Mouse (Mus musculus) intestine, embryonic 14.5 days (tissue): Measurements from ENCODE around the gene Satb2. TPM values are rescaled to one million over a fixed set of nuclear protein-coding genes. Genes with fewer than 3 reads are reported as not detected.

Source experiments
- ATAC-seq: fragments of 200-750 bp; cut with Nextera tagmentation; replicated peaks from 2 replicates; pipeline ENCODE4 v1.8.0; 2017; ENCODE audit warnings: low read depth, moderate number of reproducible peaks, moderate TSS enrichment, moderate library complexity; ENCODE audit not compliant: low FRiP score, low TSS enrichment
- DNase-seq: peaks from one replicate; pipeline ENCODE4 v3.0.0-alpha.2; 2018; ENCODE audit warnings: low spot score
- H3K27ac ChIP-seq: fragments of 300-500 bp; sonication (generic); 2 replicates; pipeline ENCODE4 v1.5.1; 2014; ENCODE audit warnings: low read depth, mild to moderate bottlenecking, control low read depth
- H3K27me3 ChIP-seq: fragments of 300-500 bp; sonication (generic); replicated peaks from 2 replicates; pipeline ENCODE4 v1.6.1; 2014; ENCODE audit warnings: low read length, control low read depth; ENCODE audit not compliant: control insufficient read depth, insufficient read depth
- H3K36me3 ChIP-seq: fragments of 300-500 bp; sonication (generic); 2 replicates; pipeline ENCODE4 v1.6.1; 2014; ENCODE audit warnings: low read length, control low read depth; ENCODE audit not compliant: control insufficient read depth, insufficient read depth
- H3K4me1 ChIP-seq: fragments of 300-500 bp; sonication (generic); replicated peaks from 2 replicates; pipeline ENCODE4 v1.6.1; 2014; ENCODE audit warnings: low read length, control low read depth, mixed read lengths; ENCODE audit not compliant: control insufficient read depth, insufficient read depth
- H3K4me2 ChIP-seq: fragments of 300-500 bp; sonication (generic); 2 replicates; pipeline ENCODE4 v1.6.1; 2014; ENCODE audit warnings: low read length
- H3K4me3 ChIP-seq: fragments of 300-500 bp; sonication (generic); 2 replicates; pipeline ENCODE4 v1.5.1; 2014; ENCODE audit warnings: low read depth, low read length, control low read depth, mixed read lengths
- H3K9ac ChIP-seq: fragments of 300-500 bp; sonication (generic); 2 replicates; pipeline ENCODE4 v1.6.1; 2014; ENCODE audit warnings: mild to moderate bottlenecking, low read length
- H3K9me3 ChIP-seq: fragments of 300-500 bp; sonication (generic); 2 replicates; pipeline ENCODE4 v1.6.1; 2016; ENCODE audit warnings: low read length, control low read depth; ENCODE audit not compliant: control insufficient read depth
- WGBS: fragments of 180-500 bp; shearing (Covaris S2); extraction: QIAGEN DNeasy Blood & Tissue Kit; methylation state at CpG from one replicate; pipeline ENCODE4 v1.1.7; 2014; 5-methylcytosine and 5-hydroxymethylcytosine counted together
- polyA plus RNA-seq: library from polyadenylated mRNA; unstranded; fragments of >200 nt; fragmentation: Nextera tagmentation; extraction: Ambion mirVana; gene quantifications from 2 replicates; pipeline ENCODE4 v1.2.1, GENCODE M21; 2014

Gene Satb2
- polyA plus RNA-seq, result 4.3 and 4.6 TPM in 2 replicates

- Histone ChIP-seq H3K27ac (no peak within 1 kb of the TSS), H3K36me3 (no peaks in the 10 kb centered on the region), H3K4me3 (peak within 1 kb of the TSS; percentile 33), H3K4me2 (peak within 1 kb of the TSS; percentile 42), H3K9ac (no peak within 1 kb of the TSS), H3K4me1 (peaks cover 13% of the 10 kb centered on the region; the same call in 1 of the 2 replicates), H3K27me3 (peaks cover 74% of the 10 kb centered on the region), H3K9me3 (no peaks in the 10 kb centered on the region)
- ATAC-seq (no peak), DNase-seq (peak; percentile 69)
- WGBS, result 7% methylated on average over 19 of the region's 19 CpGs
These were observed at the start of gene Satb2 for GRCm38 (mm10) chr1:56978151-56978700. Gene Satb2, minus strand, starts transcription at chr1:56978650.

- Histone ChIP-seq H3K36me3 (no peaks in the 10 kb centered on the region), H3K9me3 (no peaks in the 10 kb centered on the region), H3K27ac (no peak overlapping the region), H3K4me3 (no peak overlapping the region), H3K4me2 (no peak overlapping the region), H3K4me1 (no peaks in the 10 kb centered on the region), H3K9ac (no peak overlapping the region), H3K27me3 (no peaks in the 10 kb centered on the region)
- ATAC-seq (no peak), DNase-seq (no peak)
These were observed 40.5 kb upstream of the Satb2 start for GRCm38 (mm10) chr1:57018941-57019340.

- ATAC-seq (no peak), DNase-seq (no peak)
- no peak overlapping the region for H3K4me3 ChIP-seq
- no peak overlapping the region for H3K9ac ChIP-seq
- H3K4me2 ChIP-seq, result no peak overlapping the region
- no peaks in the 10 kb centered on the region for H3K9me3 ChIP-seq
- no peaks in the 10 kb centered on the region for H3K27me3 ChIP-seq
- no peaks in the 10 kb centered on the region for H3K36me3 ChIP-seq
- no peak overlapping the region for H3K27ac ChIP-seq
- no peaks in the 10 kb centered on the region for H3K4me1 ChIP-seq
These were observed 35.4 kb upstream of the Satb2 start for GRCm38 (mm10) chr1:57013856-57014255.

GRCm38 (mm10) chr1:57009171-57009570 lies 30.7 kb upstream of the Satb2 start:
- 72% methylated on average over 4 of the region's 4 CpGs for WGBS
- Histone ChIP-seq H3K9me3 (no peaks in the 10 kb centered on the region), H3K36me3 (no peaks in the 10 kb centered on the region), H3K27me3 (no peaks in the 10 kb centered on the region), H3K4me3 (no peak overlapping the region), H3K27ac (no peak overlapping the region), H3K9ac (no peak overlapping the region), H3K4me2 (no peak overlapping the region), H3K4me1 (no peaks in the 10 kb centered on the region)
- ATAC-seq (no peak), DNase-seq (no peak)

- H3K27ac ChIP-seq, result no peak overlapping the region
These were observed 16.6 kb upstream of the Satb2 start for GRCm38 (mm10) chr1:56995041-56995440.

GRCm38 (mm10) chr1:56992310-56992709 lies 13.9 kb upstream of the Satb2 start:
- Histone ChIP-seq H3K4me3 (no peak overlapping the region), H3K27me3 (no peaks in the 10 kb centered on the region), H3K36me3 (no peaks in the 10 kb centered on the region), H3K9ac (no peak overlapping the region), H3K9me3 (no peaks in the 10 kb centered on the region), H3K4me1 (no peaks in the 10 kb centered on the region), H3K27ac (no peak overlapping the region), H3K4me2 (no peak overlapping the region)
- DNase-seq (no peak), ATAC-seq (no peak)
- 65% methylated on average over 5 of the region's 5 CpGs for WGBS

More at GRCm38 (mm10) chr1:56995041-56995440, 16.6 kb upstream of the Satb2 start:
- Histone ChIP-seq H3K9ac (no peak overlapping the region), H3K4me3 (no peak overlapping the region), H3K36me3 (no peaks in the 10 kb centered on the region), H3K9me3 (no peaks in the 10 kb centered on the region), H3K4me2 (no peak overlapping the region), H3K4me1 (no peaks in the 10 kb centered on the region), H3K27me3 (no peaks in the 10 kb centered on the region)
- WGBS, result 65% methylated on average over 2 of the region's 2 CpGs
- no peak for ATAC-seq
- no peak for DNase-seq

- no peak overlapping the region for H3K4me3 ChIP-seq
- H3K36me3 ChIP-seq, result no peaks in the 10 kb centered on the region
- ATAC-seq (no peak), DNase-seq (no peak)
- 53% methylated on average over 4 of the region's 4 CpGs for WGBS
- H3K27ac ChIP-seq, result no peak overlapping the region
- H3K9ac ChIP-seq, result no peak overlapping the region
- H3K27me3 ChIP-seq, result no peaks in the 10 kb centered on the region; the same call in 1 of the 2 replicates
- H3K4me1 ChIP-seq, result no peaks in the 10 kb centered on the region
- H3K4me2 ChIP-seq, result no peak overlapping the region
- H3K9me3 ChIP-seq, result no peaks in the 10 kb centered on the region
These were observed 13.2 kb upstream of the Satb2 start for GRCm38 (mm10) chr1:56991613-56992012.

GRCm38 (mm10) chr1:56984483-56984810 lies 6.0 kb upstream of the Satb2 start:
- no peaks in the 10 kb centered on the region for H3K36me3 ChIP-seq
- H3K9me3 ChIP-seq, result no peaks in the 10 kb centered on the region
- no peak overlapping the region for H3K27ac ChIP-seq
- H3K9ac ChIP-seq, result no peak overlapping the region
- 20% methylated on average over 14 of the region's 14 CpGs for WGBS
- ATAC-seq (no peak), DNase-seq (no peak)
- peaks cover 5% of the 10 kb centered on the region; the same call in 1 of the 2 replicates for H3K4me1 ChIP-seq
- no peak overlapping the region for H3K4me2 ChIP-seq
- no peak overlapping the region for H3K4me3 ChIP-seq
- peaks cover 68% of the 10 kb centered on the region for H3K27me3 ChIP-seq

GRCm38 (mm10) chr1:56983771-56984482 lies 5.5 kb upstream of the Satb2 start:
- H3K27me3 ChIP-seq, result peaks cover 72% of the 10 kb centered on the region
- no peak overlapping the region for H3K4me2 ChIP-seq
- no peaks in the 10 kb centered on the region for H3K36me3 ChIP-seq
- DNase-seq (no peak), ATAC-seq (no peak)
- H3K4me1 ChIP-seq, result peaks cover 5% of the 10 kb centered on the region; the same call in 1 of the 2 replicates
- H3K4me3 ChIP-seq, result no peak overlapping the region
- WGBS, result 15% methylated on average over 25 of the region's 25 CpGs
- no peaks in the 10 kb centered on the region for H3K9me3 ChIP-seq
- no peak overlapping the region for H3K9ac ChIP-seq
- H3K27ac ChIP-seq, result no peak overlapping the region
